Mouse (Mus musculus): Measurements from ENCODE around the gene 9130409I23Rik. TPM values are rescaled to one million over a fixed set of nuclear protein-coding genes. Genes with fewer than 3 reads are reported as not detected.

9130409I23Rik gene
- polyA plus RNA-seq (2015; fragmentation: Nextera tagmentation; extraction: Ambion mirVana), result 0.25 and 0.32 TPM in 2 replicates

GRCm38 (mm10) chr1:181050937-181051336 lies at the start of gene 9130409I23Rik:
Gene 9130409I23Rik (plus strand): TSS chr1:181051237.
- no peak for DNase-seq (ENCODE audit: low spot score)

- DNase-seq (ENCODE audit: low spot score), result no peak
Measured at GRCm38 (mm10) chr1:181001621-181002020, 49.4 kb upstream of the 9130409I23Rik start.

- no peak for DNase-seq (ENCODE audit: low spot score)
Measured at GRCm38 (mm10) chr1:181003790-181004189, 47.2 kb upstream of the 9130409I23Rik start.

GRCm38 (mm10) chr1:181005331-181005730 lies 45.7 kb upstream of the 9130409I23Rik start:
- DNase-seq (ENCODE audit: low spot score), result no peak

GRCm38 (mm10) chr1:181007831-181008230 lies 43.2 kb upstream of the 9130409I23Rik start:
- no peak for DNase-seq (ENCODE audit: low spot score)

GRCm38 (mm10) chr1:181008266-181008665 lies 42.8 kb upstream of the 9130409I23Rik start:
- DNase-seq (ENCODE audit: low spot score), result no peak

GRCm38 (mm10) chr1:181009011-181009590 lies 41.9 kb upstream of the 9130409I23Rik start:
- no peak for DNase-seq (ENCODE audit: low spot score)

- no peak for DNase-seq (ENCODE audit: low spot score)
Measured at GRCm38 (mm10) chr1:181009754-181010153, 41.3 kb upstream of the 9130409I23Rik start.

- no peak for DNase-seq (ENCODE audit: low spot score)
Measured at GRCm38 (mm10) chr1:181010171-181010932, 40.7 kb upstream of the 9130409I23Rik start.

- no peak for DNase-seq (ENCODE audit: low spot score)
Measured at GRCm38 (mm10) chr1:181011601-181012000, 39.4 kb upstream of the 9130409I23Rik start.

- no peak for DNase-seq (ENCODE audit: low spot score)
Measured at GRCm38 (mm10) chr1:181012416-181012815, 38.6 kb upstream of the 9130409I23Rik start.

GRCm38 (mm10) chr1:181013446-181013845 lies 37.6 kb upstream of the 9130409I23Rik start:
- DNase-seq (ENCODE audit: low spot score), result no peak

GRCm38 (mm10) chr1:181014731-181015500 lies 36.1 kb upstream of the 9130409I23Rik start:
- no peak for DNase-seq (ENCODE audit: low spot score)

GRCm38 (mm10) chr1:181015558-181015957 lies 35.5 kb upstream of the 9130409I23Rik start:
- no peak for DNase-seq (ENCODE audit: low spot score)

GRCm38 (mm10) chr1:181016045-181016444 lies 35.0 kb upstream of the 9130409I23Rik start:
- DNase-seq (ENCODE audit: low spot score), result no peak

GRCm38 (mm10) chr1:181016532-181017131 lies 34.4 kb upstream of the 9130409I23Rik start:
- DNase-seq (ENCODE audit: low spot score), result peak; percentile 68

GRCm38 (mm10) chr1:181017212-181017711 lies 33.8 kb upstream of the 9130409I23Rik start:
- peak; percentile 87 for DNase-seq (ENCODE audit: low spot score)

- no peak for DNase-seq (ENCODE audit: low spot score)
Measured at GRCm38 (mm10) chr1:181017890-181018420, 33.1 kb upstream of the 9130409I23Rik start.

- DNase-seq (ENCODE audit: low spot score), result no peak
Measured at GRCm38 (mm10) chr1:181020756-181021487, 30.1 kb upstream of the 9130409I23Rik start, which contains the start of gene Ephx1. Gene Ephx1 (minus strand): TSS chr1:181020904.

- no peak for DNase-seq (ENCODE audit: low spot score)
Measured at GRCm38 (mm10) chr1:181021488-181021865, 29.6 kb upstream of the 9130409I23Rik start.

Measured in thymus, postnatal 0 days (tissue).